Mouse (Mus musculus) spleen, adult 2 months (tissue): ENCODE measurements around the gene Bcr.

Experiments used
- CTCF ChIP-seq: fragments of 200-500 bp; IDR thresholded peaks from 2 replicates; pipeline ENCODE4 v1.5.1; 2011; ENCODE audit warnings: mild to moderate bottlenecking, inconsistent platforms; ENCODE audit not compliant: insufficient read depth, insufficient read length, insufficient replicate concordance; ENCODE audit errors: extremely low read depth
- POLR2A ChIP-seq: fragments of 200-500 bp; IDR thresholded peaks from 2 replicates; pipeline ENCODE4 v1.6.1; 2011; ENCODE audit warnings: low read depth, low read length, inconsistent platforms

GRCm38 (mm10) chr10:75021138-75021537 is 39.3 kb upstream of the Bcr start:
- TF ChIP-seq CTCF (peak; percentile 73; the same call in 1 of the 2 replicates), POLR2A (no peak)
